Mouse (Mus musculus): Measurements from ENCODE around the gene Vsir. TPM values are rescaled to one million over a fixed set of nuclear protein-coding genes. Genes with fewer than 3 reads are reported as not detected.

Gene Vsir
- polyA plus RNA-seq, 1 experiment from 2014 or later, result 2.2 TPM

- 20% methylated on average over 3 of the region's 3 CpGs for WGBS
- Histone ChIP-seq H3K4me2 (replicated peaks) (no peak overlapping the region), H3K27me3 (0 out of 2 replicates have a peak, but pooled peaks cover 2% of the 10 kb centered on the region), H3K9me3 (no peaks in the 10 kb centered on the region), H3K9ac (no peak overlapping the region), H3K4me3 (no peak overlapping the region), H3K36me3 (no peaks in the 10 kb centered on the region), H3K27ac (no peak overlapping the region), H3K4me1 (no peaks in the 10 kb centered on the region)
- no peak for ATAC-seq (ENCODE audit: insufficient number of reproducible peaks, insufficient read depth, low FRiP score, low TSS enrichment)
These were observed 71.5 kb downstream of the Vsir start for GRCm38 (mm10) chr10:60418137-60418536.

GRCm38 (mm10) chr10:60419624-60420023, 73.0 kb downstream of the Vsir start:
- Histone ChIP-seq H3K4me3 (no peak overlapping the region), H3K27me3 (0 out of 2 replicates have a peak, but pooled peaks cover 2% of the 10 kb centered on the region), H3K9ac (no peak overlapping the region), H3K27ac (no peak overlapping the region), H3K9me3 (no peaks in the 10 kb centered on the region), H3K4me2 (replicated peaks) (no peak overlapping the region), H3K36me3 (no peaks in the 10 kb centered on the region), H3K4me1 (no peaks in the 10 kb centered on the region)
- 31% methylated on average over 4 of the region's 4 CpGs for WGBS
- ATAC-seq (ENCODE audit: insufficient number of reproducible peaks, insufficient read depth, low FRiP score, low TSS enrichment), result no peak

Other genes starting within 250 kb of the Vsir start
- gene Spock2, start 240.6 kb upstream of the Vsir start, polyA plus RNA-seq (2016; fragmentation: Nextera tagmentation; extraction: Ambion mirVana), result 10.8 and 11.7 TPM in 2 replicates
- gene Chst3, start 127.6 kb upstream of the Vsir start, polyA plus RNA-seq (2016; fragmentation: Nextera tagmentation; extraction: Ambion mirVana), result 3.2 and 3.6 TPM in 2 replicates
- gene Psap, start 69.2 kb upstream of the Vsir start, polyA plus RNA-seq (2016; fragmentation: Nextera tagmentation; extraction: Ambion mirVana), result 75.7 and 77.6 TPM in 2 replicates
- gene Gm17455, start 52.9 kb downstream of the Vsir start, polyA plus RNA-seq (2016; fragmentation: Nextera tagmentation; extraction: Ambion mirVana), result 0.59 and 1.8 TPM in 2 replicates